Mouse (Mus musculus): ENCODE measurements at regions not wholly inside any gene's neighbourhood (a gene's known extent, or its start where the extent isn't known, plus 50 kb on each side); places are given as distances from the start of the nearest gene placed in this dataset.

- Histone ChIP-seq H3K36me3 (replicated peaks) (no peaks in the 10 kb centered on the region), H3K4me3 (no peak overlapping the region), H3K9me3 (peaks cover 10% of the 10 kb centered on the region), H3K27me3 (ENCODE audit: poor library complexity, severe bottlenecking) (peaks cover 3% of the 10 kb centered on the region; the same call in 1 of the 2 replicates), H3K27ac (no peak overlapping the region), H3K4me1 (no peaks in the 10 kb centered on the region)
- no peak for DNase-seq (ENCODE audit: extremely low spot score, low spot score)
- WGBS: 81% methylated on average over 2 of the region's 2 CpGs
Observed at GRCm38 (mm10) chr19:14855036-14855435, 257.2 kb upstream of the Tle4 start.

- Histone ChIP-seq H3K4me3 (no peak overlapping the region), H3K36me3 (replicated peaks) (no peaks in the 10 kb centered on the region), H3K27me3 (ENCODE audit: poor library complexity, severe bottlenecking) (peaks cover 17% of the 10 kb centered on the region), H3K4me1 (peaks cover 5% of the 10 kb centered on the region), H3K9me3 (no peaks in the 10 kb centered on the region), H3K27ac (no peak overlapping the region)
- DNase-seq (ENCODE audit: extremely low spot score, low spot score): no peak
- 77% methylated on average over 4 of the region's 4 CpGs for WGBS
Observed at GRCm38 (mm10) chr19:14853416-14853815, 255.6 kb upstream of the Tle4 start.

- Histone ChIP-seq H3K4me1 (peaks cover 23% of the 10 kb centered on the region), H3K27ac (no peak overlapping the region), H3K4me3 (no peak overlapping the region), H3K9me3 (no peaks in the 10 kb centered on the region), H3K27me3 (ENCODE audit: poor library complexity, severe bottlenecking) (peaks cover 46% of the 10 kb centered on the region), H3K36me3 (replicated peaks) (no peaks in the 10 kb centered on the region)
- 81% methylated on average over 1 of the region's 1 CpGs for WGBS
- no peak for DNase-seq (ENCODE audit: extremely low spot score, low spot score)
Observed at GRCm38 (mm10) chr19:14849561-14849960, 251.7 kb upstream of the Tle4 start.

GRCm38 (mm10) chr19:14847120-14847519 lies 249.3 kb upstream of the Tle4 start:
- peaks cover 52% of the 10 kb centered on the region for H3K27me3 ChIP-seq (ENCODE audit: poor library complexity, severe bottlenecking)
- DNase-seq (ENCODE audit: extremely low spot score, low spot score): no peak
- H3K4me1 ChIP-seq: peaks cover 23% of the 10 kb centered on the region
- 37% methylated on average over 4 of the region's 4 CpGs for WGBS
- H3K4me3 ChIP-seq: no peak overlapping the region
- no peak overlapping the region for H3K27ac ChIP-seq
- no peaks in the 10 kb centered on the region for H3K36me3 ChIP-seq (replicated peaks)
- H3K9me3 ChIP-seq: no peaks in the 10 kb centered on the region

GRCm38 (mm10) chr19:14835629-14836028 lies 237.8 kb upstream of the Tle4 start:
- WGBS: 43% methylated on average over 8 of the region's 8 CpGs
- Histone ChIP-seq H3K36me3 (replicated peaks) (no peaks in the 10 kb centered on the region), H3K9me3 (no peaks in the 10 kb centered on the region), H3K4me3 (no peak overlapping the region), H3K4me1 (0 out of 2 replicates have a peak, but pooled peaks cover 4% of the 10 kb centered on the region), H3K27ac (no peak overlapping the region), H3K27me3 (ENCODE audit: poor library complexity, severe bottlenecking) (peaks cover 11% of the 10 kb centered on the region)
- DNase-seq (ENCODE audit: extremely low spot score, low spot score): no peak

- Histone ChIP-seq H3K27me3 (ENCODE audit: poor library complexity, severe bottlenecking) (no peaks in the 10 kb centered on the region), H3K9me3 (peaks cover 3% of the 10 kb centered on the region; the same call in 1 of the 2 replicates), H3K27ac (no peak overlapping the region), H3K36me3 (replicated peaks) (no peaks in the 10 kb centered on the region), H3K4me3 (no peak overlapping the region), H3K4me1 (no peaks in the 10 kb centered on the region)
- 90% methylated on average over 3 of the region's 3 CpGs for WGBS
- DNase-seq (ENCODE audit: extremely low spot score, low spot score): no peak
Observed at GRCm38 (mm10) chr19:14816354-14816753, 218.5 kb upstream of the Tle4 start.

- Histone ChIP-seq H3K36me3 (replicated peaks) (no peaks in the 10 kb centered on the region), H3K27me3 (ENCODE audit: poor library complexity, severe bottlenecking) (peaks cover 8% of the 10 kb centered on the region; the same call in 1 of the 2 replicates), H3K27ac (no peak overlapping the region), H3K9me3 (no peaks in the 10 kb centered on the region), H3K4me3 (no peak overlapping the region), H3K4me1 (peaks cover 19% of the 10 kb centered on the region)
- no peak for DNase-seq (ENCODE audit: extremely low spot score, low spot score)
- WGBS: 74% methylated on average over 6 of the region's 6 CpGs
Observed at GRCm38 (mm10) chr19:14806787-14807186, 208.9 kb upstream of the Tle4 start.

GRCm38 (mm10) chr19:14802909-14803650 lies 205.2 kb upstream of the Tle4 start:
- Histone ChIP-seq H3K4me3 (no peak overlapping the region), H3K9me3 (no peaks in the 10 kb centered on the region), H3K36me3 (replicated peaks) (no peaks in the 10 kb centered on the region), H3K27ac (no peak overlapping the region), H3K27me3 (ENCODE audit: poor library complexity, severe bottlenecking) (peaks cover 19% of the 10 kb centered on the region), H3K4me1 (peaks cover 19% of the 10 kb centered on the region)
- no peak for DNase-seq (ENCODE audit: extremely low spot score, low spot score)
- 30% methylated on average over 5 of the region's 5 CpGs for WGBS

GRCm38 (mm10) chr19:14801669-14802068 lies 203.8 kb upstream of the Tle4 start:
- H3K27me3 ChIP-seq (ENCODE audit: poor library complexity, severe bottlenecking): peaks cover 24% of the 10 kb centered on the region
- 88% methylated on average over 8 of the region's 8 CpGs for WGBS

GRCm38 (mm10) chr19:14799002-14799401 lies 201.2 kb upstream of the Tle4 start:
- WGBS: 92% methylated on average over 6 of the region's 6 CpGs

More at GRCm38 (mm10) chr19:14801669-14802068, 203.8 kb upstream of the Tle4 start:
- Histone ChIP-seq H3K4me3 (no peak overlapping the region), H3K36me3 (replicated peaks) (no peaks in the 10 kb centered on the region), H3K9me3 (no peaks in the 10 kb centered on the region), H3K4me1 (peaks cover 19% of the 10 kb centered on the region), H3K27ac (no peak overlapping the region)
- no peak for DNase-seq (ENCODE audit: extremely low spot score, low spot score)

GRCm38 (mm10) chr19:14798417-14798816 lies 200.6 kb upstream of the Tle4 start:
- Histone ChIP-seq H3K9me3 (no peaks in the 10 kb centered on the region), H3K4me3 (no peak overlapping the region), H3K27ac (no peak overlapping the region), H3K36me3 (replicated peaks) (no peaks in the 10 kb centered on the region), H3K27me3 (ENCODE audit: poor library complexity, severe bottlenecking) (peaks cover 32% of the 10 kb centered on the region), H3K4me1 (peaks cover 12% of the 10 kb centered on the region)
- 81% methylated on average over 7 of the region's 7 CpGs for WGBS
- DNase-seq (ENCODE audit: extremely low spot score, low spot score): no peak

More at GRCm38 (mm10) chr19:14799002-14799401, 201.2 kb upstream of the Tle4 start:
- Histone ChIP-seq H3K27me3 (ENCODE audit: poor library complexity, severe bottlenecking) (peaks cover 28% of the 10 kb centered on the region), H3K27ac (no peak overlapping the region), H3K4me3 (no peak overlapping the region), H3K36me3 (replicated peaks) (no peaks in the 10 kb centered on the region), H3K4me1 (peaks cover 18% of the 10 kb centered on the region), H3K9me3 (no peaks in the 10 kb centered on the region)
- no peak for DNase-seq (ENCODE audit: extremely low spot score, low spot score)

- DNase-seq (ENCODE audit: extremely low spot score, low spot score): no peak
- no peak overlapping the region for H3K27ac ChIP-seq
- no peak overlapping the region for H3K4me3 ChIP-seq
- H3K4me1 ChIP-seq: peaks cover 6% of the 10 kb centered on the region
- H3K27me3 ChIP-seq (ENCODE audit: poor library complexity, severe bottlenecking): peaks cover 40% of the 10 kb centered on the region
- H3K9me3 ChIP-seq: no peaks in the 10 kb centered on the region
- WGBS: 90% methylated on average over 5 of the region's 5 CpGs
- no peaks in the 10 kb centered on the region for H3K36me3 ChIP-seq (replicated peaks)
Observed at GRCm38 (mm10) chr19:14795910-14796309, 198.1 kb upstream of the Tle4 start.

GRCm38 (mm10) chr19:14789992-14790391 lies 192.1 kb upstream of the Tle4 start:
- DNase-seq (ENCODE audit: extremely low spot score, low spot score): no peak
- Histone ChIP-seq H3K9me3 (no peaks in the 10 kb centered on the region), H3K27ac (no peak overlapping the region), H3K27me3 (ENCODE audit: poor library complexity, severe bottlenecking) (peaks cover 37% of the 10 kb centered on the region), H3K36me3 (replicated peaks) (no peaks in the 10 kb centered on the region), H3K4me3 (no peak overlapping the region), H3K4me1 (peaks cover 17% of the 10 kb centered on the region)
- WGBS: 100% methylated on average over 1 of the region's 1 CpGs
